Mouse (Mus musculus): ENCODE measurements around the gene Rab14.

- TF ChIP-seq POLR2A (IDR thresholded peaks at IDR 0.05; ENCODE audit: insufficient read length, low read depth) (no peak), MAX (IDR thresholded peaks at IDR 0.05; ENCODE audit: low read depth) (no peak), SRF (IDR thresholded peaks at IDR 0.05; ENCODE audit: control insufficient read depth, insufficient read length, low read depth) (no peak), POLR2AphosphoS2 (IDR thresholded peaks at IDR 0.05; ENCODE audit: insufficient read length, low read depth) (no peak), TCF12 (IDR thresholded peaks at IDR 0.05; ENCODE audit: insufficient read depth, poor library complexity, severe bottlenecking) (no peak), CEBPB (IDR thresholded peaks at IDR 0.05; ENCODE audit: insufficient read depth, poor library complexity, severe bottlenecking) (no peak), USF1 (IDR thresholded peaks at IDR 0.05; ENCODE audit: low read depth) (no peak)
Observed at GRCm38 (mm10) chr2:35157836-35158235, 43.1 kb downstream of the Rab14 start.
